Mouse (Mus musculus) testis, adult 2 months (tissue): ENCODE measurements at regions not wholly inside any gene's neighbourhood (a gene's known extent, or its start where the extent isn't known, plus 50 kb on each side); places are given as distances from the start of the nearest gene placed in this dataset.

Source experiments
- CTCF ChIP-seq: fragments of 200-500 bp; IDR thresholded peaks from 2 replicates; pipeline ENCODE4 v1.5.1; 2012; ENCODE audit warnings: low read depth, mild to moderate bottlenecking, inconsistent platforms, low read length, moderate library complexity; ENCODE audit not compliant: control insufficient read depth, insufficient read depth, insufficient replicate concordance
- POLR2A ChIP-seq: fragments of 200-500 bp; IDR thresholded peaks from 2 replicates; pipeline ENCODE4 v1.6.1; 2012; ENCODE audit warnings: low read depth, mild to moderate bottlenecking, inconsistent platforms, low read length, moderate library complexity; ENCODE audit not compliant: control insufficient read depth

GRCm38 (mm10) chr6:94890165-94890564 lies 190.2 kb upstream of the Lrig1 start:
- TF ChIP-seq CTCF (no peak), POLR2A (no peak)
